Mouse (Mus musculus): ENCODE data around the gene Dcst2. TPM values are rescaled to one million over a fixed set of nuclear protein-coding genes. Genes with fewer than 3 reads are reported as not detected.

Dcst2 gene
- polyA plus RNA-seq (2012; rRNA removed), result 0.84 and 1.1 TPM in 2 replicates

GRCm38 (mm10) chr3:89361675-89362074 is at the start of gene Dcst2:
Gene Dcst2 (plus strand): TSS chr3:89361975.

GRCm38 (mm10) chr3:89322514-89323165 is 39.1 kb upstream of the Dcst2 start, which contains the start of gene Efna3:
Gene Efna3 (minus strand): TSS chr3:89322965.

GRCm38 (mm10) chr3:89337721-89338578 is 23.8 kb upstream of the Dcst2 start, which contains the start of gene Efna4:
Gene Efna4 (minus strand): TSS chr3:89338028.

GRCm38 (mm10) chr3:89349869-89350501 is 11.8 kb upstream of the Dcst2 start, which contains the start of gene Adam15:
Gene Adam15 (minus strand): TSS chr3:89349996.

GRCm38 (mm10) chr3:89365153-89365485 is 3.3 kb downstream of the Dcst2 start, which contains the start of gene Dcst1:
Gene Dcst1 (minus strand): TSS chr3:89365253.

GRCm38 (mm10) chr3:89394006-89394893 is 32.5 kb downstream of the Dcst2 start, which contains the start of gene Zbtb7b:
Gene Zbtb7b (minus strand): TSS chr3:89394776.

GRCm38 (mm10) chr3:89402693-89403092 is 40.9 kb downstream of the Dcst2 start, which contains the start of gene Lenep:
Gene Lenep (minus strand): TSS chr3:89402793.

GRCm38 (mm10) chr3:89411490-89412393 is 50.0 kb downstream of the Dcst2 start, which contains the start of gene Flad1:
Gene Flad1 (minus strand): TSS chr3:89411870.

GRCm38 (mm10) chr3:89418170-89418860 is 56.5 kb downstream of the Dcst2 start, which contains the start of the genes Cks1b and Shc1:
Gene Cks1b (minus strand): TSS chr3:89418383.
Gene Shc1 (plus strand): TSS chr3:89418443.

Other genes starting within 250 kb of the Dcst2 start
- 52.9 and 76.0 TPM in 2 replicates for gene Pklr, start 225.8 kb upstream of the Dcst2 start, polyA plus RNA-seq (2012; rRNA removed)
- gene Hcn3, start 201.8 kb upstream of the Dcst2 start, polyA plus RNA-seq (2012; rRNA removed), result 0.65 and 1.1 TPM in 2 replicates
- 13.4 and 18.5 TPM in 2 replicates for gene Clk2, start 197.2 kb upstream of the Dcst2 start, polyA plus RNA-seq (2012; rRNA removed)
- gene Scamp3, start 184.5 kb upstream of the Dcst2 start, polyA plus RNA-seq (2012; rRNA removed), result 74.0 and 74.9 TPM in 2 replicates
- gene Fam189b, start 178.8 kb upstream of the Dcst2 start, polyA plus RNA-seq (2012; rRNA removed), result 20.3 and 21.6 TPM in 2 replicates
- gene Gba, start 159.0 kb upstream of the Dcst2 start, polyA plus RNA-seq (2012; rRNA removed), result 45.8 and 47.7 TPM in 2 replicates
- gene Thbs3, start 146.8 kb upstream of the Dcst2 start, polyA plus RNA-seq (2012; rRNA removed), result 27.5 and 28.7 TPM in 2 replicates
- 108 and 129 TPM in 2 replicates for gene Mtx1, start 134.9 kb upstream of the Dcst2 start, polyA plus RNA-seq (2012; rRNA removed)
- 698 and 860 TPM in 2 replicates for gene Muc1, start 132.9 kb upstream of the Dcst2 start, polyA plus RNA-seq (2012; rRNA removed)
- gene Krtcap2, start 116.0 kb upstream of the Dcst2 start, polyA plus RNA-seq (2012; rRNA removed), result 227 and 292 TPM in 2 replicates
- gene Trim46, start 115.7 kb upstream of the Dcst2 start, polyA plus RNA-seq (2012; rRNA removed), result 12.7 and 15.7 TPM in 2 replicates
- 275 and 451 TPM in 2 replicates for gene Dpm3, start 102.6 kb upstream of the Dcst2 start, polyA plus RNA-seq (2012; rRNA removed)
- 140 and 155 TPM in 2 replicates for gene Slc50a1, start 91.4 kb upstream of the Dcst2 start, polyA plus RNA-seq (2012; rRNA removed)
- gene Efna1, start 80.8 kb upstream of the Dcst2 start, polyA plus RNA-seq (2012; rRNA removed), result 25.4 and 26.7 TPM in 2 replicates
- 22.2 and 41.9 TPM in 2 replicates for gene Efna3, start 39.0 kb upstream of the Dcst2 start, polyA plus RNA-seq (2012; rRNA removed)
- 5.6 and 17.9 TPM in 2 replicates for gene Efna4, start 23.9 kb upstream of the Dcst2 start, polyA plus RNA-seq (2012; rRNA removed)
- 105 and 117 TPM in 2 replicates for gene Adam15, start 12.0 kb upstream of the Dcst2 start, polyA plus RNA-seq (2012; rRNA removed)
- 0.03 and 0.13 TPM in 2 replicates for gene Dcst1, start 3.3 kb downstream of the Dcst2 start, polyA plus RNA-seq (2012; rRNA removed)
- gene Zbtb7b, start 32.8 kb downstream of the Dcst2 start, polyA plus RNA-seq (2012; rRNA removed), result 85.6 and 92.0 TPM in 2 replicates
- gene Lenep, start 40.8 kb downstream of the Dcst2 start, polyA plus RNA-seq (2012; rRNA removed), result 0.35 and 0.95 TPM in 2 replicates
- 12.9 and 14.3 TPM in 2 replicates for gene Flad1, start 49.9 kb downstream of the Dcst2 start, polyA plus RNA-seq (2012; rRNA removed)
- 4.7 and 4.9 TPM in 2 replicates for gene Cks1b, start 56.4 kb downstream of the Dcst2 start, polyA plus RNA-seq (2012; rRNA removed)
- 28.6 and 34.3 TPM in 2 replicates for gene Shc1, start 56.5 kb downstream of the Dcst2 start, polyA plus RNA-seq (2012; rRNA removed)
- 53.2 and 125 TPM in 2 replicates for gene Pygo2, start 68.2 kb downstream of the Dcst2 start, polyA plus RNA-seq (2012; rRNA removed)
- gene Pbxip1, start 74.7 kb downstream of the Dcst2 start, polyA plus RNA-seq (2012; rRNA removed), result 37.4 and 38.3 TPM in 2 replicates
- 7.5 and 10.9 TPM in 2 replicates for gene Pmvk, start 92.6 kb downstream of the Dcst2 start, polyA plus RNA-seq (2012; rRNA removed)
- gene Kcnn3, start 158.2 kb downstream of the Dcst2 start, polyA plus RNA-seq (2012; rRNA removed), result 2.5 and 4.8 TPM in 2 replicates

Data from stomach, adult 2 months (tissue).